Mouse (Mus musculus): Measurements from ENCODE around the gene Sntg2.

DNA sequence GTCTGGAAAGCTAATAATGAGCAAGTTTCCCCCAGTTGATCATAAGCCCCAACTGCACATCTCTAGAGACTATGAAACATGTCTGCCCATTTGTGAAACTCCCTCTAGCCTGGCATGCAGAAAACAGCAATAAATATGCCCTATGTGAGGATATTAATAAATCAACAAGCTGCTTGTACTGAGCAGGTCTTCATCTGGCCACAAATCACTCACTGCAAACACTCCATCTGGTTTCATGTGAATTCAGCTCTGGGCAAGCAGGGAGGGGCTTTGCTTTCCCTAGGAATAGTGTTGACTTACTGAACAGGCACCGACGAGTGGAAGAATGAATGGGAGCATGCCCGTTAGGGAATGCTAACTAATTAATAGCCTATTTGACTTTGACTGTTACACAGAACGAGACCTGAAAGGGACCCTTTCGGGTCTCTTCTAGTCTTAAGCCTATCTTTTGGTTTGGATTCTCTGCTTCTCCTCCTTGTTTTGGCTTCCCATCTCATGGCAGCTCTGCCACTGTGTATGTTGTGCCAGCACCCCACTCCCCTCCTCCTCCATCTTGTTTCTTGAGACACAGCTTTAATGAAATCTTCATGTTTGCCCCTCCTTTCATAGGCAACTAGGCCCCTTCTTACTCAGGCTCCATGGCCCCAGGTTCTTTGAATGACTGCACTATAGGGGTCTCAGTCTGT lies 86.1 kb downstream of the Sntg2 start:
- TF ChIP-seq POLR2A (IDR thresholded peaks at IDR 0.05; ENCODE audit: insufficient read depth, low read depth, low read length) (no peak), CTCF (IDR thresholded peaks at IDR 0.05) (no peak)

All from heart, adult 2 months (tissue).